Mouse (Mus musculus) forebrain, embryonic 13.5 days (tissue): Measurements from ENCODE around the gene Gm9376. TPM values are rescaled to one million over a fixed set of nuclear protein-coding genes. Genes with fewer than 3 reads are reported as not detected.

ENCODE experiments used
- ATAC-seq: fragments of 200-750 bp; cut with Nextera tagmentation; 2 replicates; pipeline ENCODE4 v1.8.0; 2017
- H3K27ac ChIP-seq: fragments of 300-500 bp; sonication (generic); 2 replicates; pipeline ENCODE4 v1.5.1; 2015; ENCODE audit warnings: inconsistent platforms, mild to moderate bottlenecking, moderate library complexity
- H3K27me3 ChIP-seq: fragments of 300-500 bp; sonication (generic); 2 replicates; pipeline ENCODE4 v1.6.1; 2015; ENCODE audit warnings: mild to moderate bottlenecking, inconsistent platforms
- H3K36me3 ChIP-seq: fragments of 300-500 bp; sonication (generic); 2 replicates; pipeline ENCODE4 v1.6.1; 2015; ENCODE audit warnings: mild to moderate bottlenecking, inconsistent platforms; ENCODE audit not compliant: poor library complexity, severe bottlenecking
- H3K4me1 ChIP-seq: fragments of 300-500 bp; sonication (generic); 2 replicates; pipeline ENCODE4 v1.6.1; 2015; ENCODE audit warnings: inconsistent platforms
- H3K4me2 ChIP-seq: fragments of 300-500 bp; sonication (generic); 2 replicates; pipeline ENCODE4 v1.6.1; 2015; ENCODE audit warnings: inconsistent platforms, mild to moderate bottlenecking, moderate library complexity
- H3K4me3 ChIP-seq: fragments of 300-500 bp; sonication (generic); 2 replicates; pipeline ENCODE4 v1.5.1; 2015; ENCODE audit warnings: mild to moderate bottlenecking, inconsistent platforms
- H3K9ac ChIP-seq: fragments of 300-500 bp; sonication (generic); 2 replicates; pipeline ENCODE4 v1.6.1; 2015; ENCODE audit warnings: mild to moderate bottlenecking, inconsistent platforms
- H3K9me3 ChIP-seq: fragments of 300-500 bp; sonication (generic); replicated peaks from 2 replicates; pipeline ENCODE4 v1.6.1; 2016; ENCODE audit warnings: inconsistent platforms
- WGBS: fragments of 180-500 bp; shearing (Covaris S2); methylation state at CpG from one replicate; pipeline ENCODE4 v1.1.7; 2015; 5-methylcytosine and 5-hydroxymethylcytosine counted together
- polyA plus RNA-seq: library from polyadenylated mRNA; unstranded; fragments of >200 nt; fragmentation: Nextera tagmentation; extraction: Ambion mirVana; gene quantifications from 2 replicates; pipeline ENCODE4 v1.2.1, GENCODE M21; 2015

Gene Gm9376
- polyA plus RNA-seq: not detected in 2 replicates

GRCm38 (mm10) chr14:118266660-118267059 lies at the start of gene Gm9376:
Gm9376 (plus strand) TSS chr14:118266960.
- Histone ChIP-seq H3K9ac (no peak within 1 kb of the TSS), H3K4me3 (no peak within 1 kb of the TSS), H3K36me3 (no peaks in the 10 kb centered on the region), H3K4me2 (no peak within 1 kb of the TSS), H3K9me3 (no peaks in the 10 kb centered on the region), H3K27me3 (no peaks in the 10 kb centered on the region), H3K4me1 (no peaks in the 10 kb centered on the region), H3K27ac (no peak within 1 kb of the TSS)
- 98% methylated on average over 2 of the region's 2 CpGs for WGBS
- ATAC-seq: no peak

DNA sequence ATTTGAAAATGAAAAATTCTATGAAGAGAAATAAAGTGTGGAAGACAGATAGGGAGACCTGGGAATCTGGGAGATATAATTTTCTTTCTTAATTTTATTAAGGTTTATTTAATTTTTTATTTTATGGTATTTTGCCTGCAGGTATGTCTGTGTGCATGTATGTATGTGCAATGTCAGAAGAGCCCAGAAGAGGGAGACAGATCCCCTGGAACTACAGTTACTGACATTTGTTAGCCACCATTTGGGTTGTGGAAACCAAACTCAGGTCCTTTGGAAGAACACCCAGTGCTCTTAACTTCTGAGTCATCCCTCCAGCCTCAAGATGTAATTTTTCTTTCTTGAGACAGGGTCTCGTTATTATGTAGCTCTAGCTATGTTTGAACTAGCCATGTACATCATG lies 45.9 kb upstream of the Gm9376 start:
- no peak for ATAC-seq
- Histone ChIP-seq H3K9ac (no peak overlapping the region), H3K9me3 (no peaks in the 10 kb centered on the region), H3K27me3 (peaks cover 74% of the 10 kb centered on the region), H3K4me1 (peaks cover 9% of the 10 kb centered on the region), H3K4me3 (no peak overlapping the region), H3K36me3 (no peaks in the 10 kb centered on the region), H3K27ac (no peak overlapping the region), H3K4me2 (no peak overlapping the region)
- WGBS: 89% methylated on average over 1 of the region's 1 CpGs

GRCm38 (mm10) chr14:118225061-118225743 lies 41.6 kb upstream of the Gm9376 start:
- H3K4me3 ChIP-seq: 0 out of 2 replicates have a peak overlapping the region, but pooled peaks have one; percentile 8
- H3K27ac ChIP-seq: no peak overlapping the region
- no peak for ATAC-seq
- H3K4me2 ChIP-seq: peak overlapping the region; percentile 51
- H3K9ac ChIP-seq: no peak overlapping the region
- H3K4me1 ChIP-seq: peaks cover 50% of the 10 kb centered on the region
- WGBS: 33% methylated on average over 16 of the region's 16 CpGs
- peaks cover 73% of the 10 kb centered on the region for H3K27me3 ChIP-seq
- no peaks in the 10 kb centered on the region for H3K36me3 ChIP-seq
- H3K9me3 ChIP-seq: no peaks in the 10 kb centered on the region

- H3K9ac ChIP-seq: peak overlapping the region; percentile 6; the same call in 1 of the 2 replicates
- peak; percentile 59 for ATAC-seq
- peaks cover 55% of the 10 kb centered on the region for H3K4me1 ChIP-seq
- H3K4me3 ChIP-seq: peak overlapping the region; percentile 8
- H3K36me3 ChIP-seq: no peaks in the 10 kb centered on the region
- H3K9me3 ChIP-seq: no peaks in the 10 kb centered on the region
- peaks cover 70% of the 10 kb centered on the region for H3K27me3 ChIP-seq
- H3K4me2 ChIP-seq: peak overlapping the region; percentile 51
- H3K27ac ChIP-seq: no peak overlapping the region
- WGBS: 0% methylated on average over 21 of the region's 21 CpGs
Measured at GRCm38 (mm10) chr14:118225911-118226310, 40.8 kb upstream of the Gm9376 start.

DNA sequence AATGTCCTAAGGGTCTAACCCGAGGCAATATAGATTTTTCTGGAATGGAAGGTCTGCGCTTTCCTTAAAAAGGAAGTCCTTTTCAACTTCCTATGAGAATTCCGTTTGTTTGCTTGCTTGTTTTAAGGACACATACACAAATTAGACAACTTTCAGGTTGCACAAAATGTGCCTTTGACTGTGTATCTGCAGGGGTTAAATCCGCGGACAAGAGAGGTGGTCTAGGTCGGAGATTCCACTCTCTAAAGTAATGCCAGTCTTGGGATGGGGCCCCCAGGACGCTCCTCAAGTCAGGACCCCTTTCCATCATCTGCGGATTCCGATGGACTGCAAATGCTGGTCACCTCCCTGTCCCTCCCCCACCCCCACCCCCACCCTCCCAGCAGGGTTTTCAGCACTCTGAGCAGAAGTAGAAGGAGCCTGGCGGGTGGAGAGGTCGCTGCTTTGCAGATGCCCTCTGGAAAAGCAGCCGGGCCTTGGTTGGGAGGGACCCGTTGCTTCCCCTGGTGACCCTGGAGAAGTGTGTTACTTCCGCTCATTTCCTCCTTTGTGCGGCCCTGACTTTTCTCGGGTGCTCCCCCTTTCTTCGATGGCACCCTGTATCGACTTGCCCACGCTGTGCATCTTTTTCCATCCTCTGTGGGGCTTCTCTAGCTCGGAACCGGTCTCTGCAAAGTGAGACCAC lies 40.1 kb upstream of the Gm9376 start:
- no peak overlapping the region for H3K9ac ChIP-seq
- peak overlapping the region; percentile 8; the same call in 1 of the 2 replicates for H3K4me3 ChIP-seq
- H3K27ac ChIP-seq: no peak overlapping the region
- H3K4me2 ChIP-seq: peak overlapping the region; percentile 51
- H3K27me3 ChIP-seq: peaks cover 70% of the 10 kb centered on the region
- H3K36me3 ChIP-seq: no peaks in the 10 kb centered on the region
- WGBS: 2% methylated on average over 21 of the region's 21 CpGs
- H3K9me3 ChIP-seq: no peaks in the 10 kb centered on the region
- no peak for ATAC-seq
- peaks cover 62% of the 10 kb centered on the region for H3K4me1 ChIP-seq

DNA sequence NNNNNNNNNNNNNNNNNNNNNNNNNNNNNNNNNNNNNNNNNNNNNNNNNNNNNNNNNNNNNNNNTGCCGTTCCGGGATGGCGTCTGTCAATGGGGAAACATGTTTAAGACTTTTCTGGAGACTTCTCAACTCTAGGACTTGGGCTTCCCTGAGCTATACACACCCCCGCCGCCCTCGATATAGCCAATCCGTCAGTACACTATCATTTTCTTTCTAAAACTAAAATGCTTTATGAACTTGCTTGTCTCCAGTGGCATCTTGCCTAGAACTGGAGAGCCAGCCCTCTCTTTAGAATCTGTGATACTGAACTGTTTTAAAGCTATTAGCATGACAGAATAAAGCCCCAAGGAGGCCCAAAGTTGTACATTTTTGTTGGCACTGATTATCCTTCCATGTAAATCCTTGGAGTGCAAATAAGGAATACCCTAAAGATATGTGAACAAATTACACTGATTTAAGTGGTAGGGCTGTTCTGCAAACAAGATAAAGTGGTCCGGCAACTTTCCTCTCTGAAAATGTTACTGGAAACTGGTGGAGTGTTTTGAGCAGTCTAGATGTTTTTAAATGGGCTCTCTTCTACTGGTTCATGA lies 34.3 kb upstream of the Gm9376 start:
- H3K27ac ChIP-seq: peak overlapping the region; percentile 85
- 1% methylated on average over 8 of the region's 8 CpGs for WGBS
- peaks cover 33% of the 10 kb centered on the region for H3K27me3 ChIP-seq
- ATAC-seq: no peak
- H3K9me3 ChIP-seq: no peaks in the 10 kb centered on the region
- H3K4me2 ChIP-seq: peak overlapping the region; percentile 73
- peak overlapping the region; percentile 63 for H3K9ac ChIP-seq
- H3K4me1 ChIP-seq: peaks cover 83% of the 10 kb centered on the region
- H3K36me3 ChIP-seq: peaks cover 12% of the 10 kb centered on the region
- H3K4me3 ChIP-seq: peak overlapping the region; percentile 34

DNA sequence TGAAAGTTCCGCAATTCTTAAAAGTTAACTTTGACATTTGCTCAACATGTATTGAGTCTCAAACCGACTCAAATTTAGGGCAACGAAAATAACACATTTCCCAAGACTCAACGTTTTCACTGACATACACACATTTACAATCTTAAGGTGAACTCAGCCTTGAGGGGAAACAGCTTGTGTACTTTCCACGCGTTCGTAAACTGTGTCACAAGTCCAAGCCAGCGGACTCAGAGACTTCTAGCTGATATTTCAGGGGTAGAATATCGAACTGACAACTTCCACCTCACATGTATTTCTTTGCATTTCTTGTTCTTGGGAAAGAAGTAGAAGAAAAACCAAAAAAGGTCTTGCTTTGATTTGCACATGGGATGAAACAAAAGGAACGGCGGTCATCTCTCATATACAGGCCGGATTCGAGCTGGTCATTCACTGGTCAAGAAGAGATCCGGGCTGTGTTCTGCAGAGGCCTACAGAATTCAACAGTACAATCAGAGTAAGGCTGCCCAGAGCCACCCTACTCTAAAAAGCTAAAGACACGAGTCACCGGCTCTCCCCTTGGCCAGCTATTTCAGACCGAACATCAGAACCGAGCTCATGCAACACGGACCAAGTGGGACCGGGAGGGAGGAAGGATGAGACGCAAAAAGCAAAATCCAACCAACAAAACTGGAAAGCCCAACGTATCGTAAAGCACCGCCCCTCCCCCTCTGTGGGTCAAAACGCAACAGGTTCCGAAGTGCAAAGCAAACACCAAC lies 32.8 kb upstream of the Gm9376 start:
- no peak for ATAC-seq
- 2% methylated on average over 26 of the region's 26 CpGs for WGBS
- H3K4me3 ChIP-seq: peak overlapping the region; percentile 81
- H3K36me3 ChIP-seq: peaks cover 12% of the 10 kb centered on the region
- peaks cover 69% of the 10 kb centered on the region for H3K4me1 ChIP-seq
- H3K27ac ChIP-seq: peak overlapping the region; percentile 90
- peak overlapping the region; percentile 95 for H3K9ac ChIP-seq
- H3K4me2 ChIP-seq: peak overlapping the region; percentile 91
- H3K27me3 ChIP-seq: peaks cover 25% of the 10 kb centered on the region
- no peaks in the 10 kb centered on the region for H3K9me3 ChIP-seq

GRCm38 (mm10) chr14:118234541-118235210 lies 32.1 kb upstream of the Gm9376 start:
- peaks cover 67% of the 10 kb centered on the region for H3K4me1 ChIP-seq

GRCm38 (mm10) chr14:118235361-118235972 lies 31.3 kb upstream of the Gm9376 start:
- Histone ChIP-seq H3K4me1 (peaks cover 61% of the 10 kb centered on the region), H3K9me3 (no peaks in the 10 kb centered on the region), H3K9ac (peak overlapping the region; percentile 95), H3K4me2 (peak overlapping the region; percentile 91), H3K27ac (peak overlapping the region; percentile 90), H3K36me3 (peaks cover 12% of the 10 kb centered on the region), H3K4me3 (peak overlapping the region; percentile 81), H3K27me3 (peaks cover 32% of the 10 kb centered on the region)
- WGBS: under 1% methylated on average over 57 of the region's 62 CpGs
- no peak for ATAC-seq

More at GRCm38 (mm10) chr14:118234541-118235210, 32.1 kb upstream of the Gm9376 start:
- H3K36me3 ChIP-seq: peaks cover 12% of the 10 kb centered on the region
- no peak for ATAC-seq
- peak overlapping the region; percentile 81 for H3K4me3 ChIP-seq
- peak overlapping the region; percentile 91 for H3K4me2 ChIP-seq
- H3K9me3 ChIP-seq: no peaks in the 10 kb centered on the region
- peak overlapping the region; percentile 90 for H3K27ac ChIP-seq
- H3K27me3 ChIP-seq: peaks cover 25% of the 10 kb centered on the region
- under 1% methylated on average over 45 of the region's 84 CpGs for WGBS
- peak overlapping the region; percentile 95 for H3K9ac ChIP-seq

DNA sequence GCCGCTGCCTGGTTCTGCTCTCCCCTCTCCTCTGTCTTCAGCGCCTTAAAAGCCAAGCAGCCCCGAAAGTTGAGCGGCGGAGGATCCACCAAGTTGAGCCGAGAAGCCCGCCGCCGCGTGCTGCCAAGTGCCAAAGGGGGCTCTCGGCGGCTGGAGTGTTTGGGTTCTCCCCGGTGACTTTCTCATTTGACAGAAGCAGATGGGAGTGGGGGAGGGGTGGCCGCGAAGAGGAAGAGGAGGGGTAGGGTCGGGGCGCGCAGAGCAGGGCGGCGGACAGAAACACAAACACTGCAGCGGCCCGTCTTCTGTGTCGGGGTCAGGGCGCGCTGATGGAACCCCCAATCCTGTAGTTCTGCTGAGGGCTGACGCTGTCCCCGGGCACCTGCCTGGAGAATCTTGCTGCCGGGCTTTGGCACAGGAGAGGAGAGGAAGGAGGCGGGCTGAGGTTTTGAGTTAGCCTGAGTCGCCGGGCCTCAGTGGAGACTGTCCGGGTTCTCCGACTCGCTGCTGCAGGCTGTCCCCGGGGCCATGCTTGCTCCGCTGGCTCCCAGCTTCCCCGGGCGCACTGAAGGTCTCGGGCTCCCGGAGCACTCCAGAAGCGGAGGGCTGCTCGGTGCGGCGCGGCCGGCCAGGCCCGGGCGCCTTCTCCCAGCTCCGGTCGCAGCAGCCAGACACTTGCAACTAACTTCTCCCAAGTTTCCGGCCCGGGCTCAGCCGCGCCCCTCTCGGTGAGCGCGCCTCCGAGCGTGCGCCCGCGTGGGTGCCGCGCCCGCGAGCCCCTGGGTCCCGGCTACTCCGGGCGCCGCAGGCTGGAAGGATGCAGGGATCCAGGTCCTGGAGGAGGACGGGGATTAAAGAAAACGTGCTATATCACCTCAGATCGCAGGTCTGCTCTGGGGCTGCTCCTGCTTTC lies 30.5 kb upstream of the Gm9376 start:
- no peaks in the 10 kb centered on the region for H3K9me3 ChIP-seq
- peak overlapping the region; percentile 91 for H3K4me2 ChIP-seq
- H3K4me1 ChIP-seq: peaks cover 56% of the 10 kb centered on the region
- peak overlapping the region; percentile 81 for H3K4me3 ChIP-seq
- H3K9ac ChIP-seq: peak overlapping the region; percentile 95
- peaks cover 12% of the 10 kb centered on the region for H3K36me3 ChIP-seq
- H3K27ac ChIP-seq: peak overlapping the region; percentile 90
- under 1% methylated on average over 70 of the region's 73 CpGs for WGBS
- peak; percentile 48 for ATAC-seq
- peaks cover 37% of the 10 kb centered on the region for H3K27me3 ChIP-seq
